Mouse (Mus musculus) forebrain, embryonic 13.5 days (tissue): Measurements from ENCODE around the gene Capza1. TPM values are rescaled to one million over a fixed set of nuclear protein-coding genes. Genes with fewer than 3 reads are reported as not detected.
A peak's percentile ranks its signal among the peaks of the same experiment; 100 is the strongest.
"Not testable (repeated sequence)": the region's sequence is repeated elsewhere in the genome, so short reads cannot be mapped to it uniquely, and the experiment has no call there.

Source experiments
- ATAC-seq: fragments of 200-750 bp; cut with Nextera tagmentation; 2 replicates; pipeline ENCODE4 v1.8.0; 2017
- H3K27ac ChIP-seq: fragments of 300-500 bp; sonication (generic); 2 replicates; pipeline ENCODE4 v1.5.1; 2015; ENCODE audit warnings: inconsistent platforms, mild to moderate bottlenecking, moderate library complexity
- H3K27me3 ChIP-seq: fragments of 300-500 bp; sonication (generic); 2 replicates; pipeline ENCODE4 v1.6.1; 2015; ENCODE audit warnings: mild to moderate bottlenecking, inconsistent platforms
- H3K36me3 ChIP-seq: fragments of 300-500 bp; sonication (generic); 2 replicates; pipeline ENCODE4 v1.6.1; 2015; ENCODE audit warnings: mild to moderate bottlenecking, inconsistent platforms; ENCODE audit not compliant: poor library complexity, severe bottlenecking
- H3K4me1 ChIP-seq: fragments of 300-500 bp; sonication (generic); 2 replicates; pipeline ENCODE4 v1.6.1; 2015; ENCODE audit warnings: inconsistent platforms
- H3K4me2 ChIP-seq: fragments of 300-500 bp; sonication (generic); 2 replicates; pipeline ENCODE4 v1.6.1; 2015; ENCODE audit warnings: inconsistent platforms, mild to moderate bottlenecking, moderate library complexity
- H3K4me3 ChIP-seq: fragments of 300-500 bp; sonication (generic); 2 replicates; pipeline ENCODE4 v1.5.1; 2015; ENCODE audit warnings: mild to moderate bottlenecking, inconsistent platforms
- H3K9ac ChIP-seq: fragments of 300-500 bp; sonication (generic); 2 replicates; pipeline ENCODE4 v1.6.1; 2015; ENCODE audit warnings: mild to moderate bottlenecking, inconsistent platforms
- H3K9me3 ChIP-seq: fragments of 300-500 bp; sonication (generic); replicated peaks from 2 replicates; pipeline ENCODE4 v1.6.1; 2016; ENCODE audit warnings: inconsistent platforms
- WGBS: fragments of 180-500 bp; shearing (Covaris S2); methylation state at CpG from one replicate; pipeline ENCODE4 v1.1.7; 2015; 5-methylcytosine and 5-hydroxymethylcytosine counted together
- polyA plus RNA-seq: library from polyadenylated mRNA; unstranded; fragments of >200 nt; fragmentation: Nextera tagmentation; extraction: Ambion mirVana; gene quantifications from 2 replicates; pipeline ENCODE4 v1.2.1, GENCODE M21; 2015

Capza1 gene
- polyA plus RNA-seq = 180 and 196 TPM in 2 replicates

GRCm38 (mm10) chr3:104863786-104864650 is at the start of gene Capza1, which contains the start of gene St7l:
Gene Capza1, minus strand, starts transcription at chr3:104864505.
Gene St7l, plus strand, starts transcription at chr3:104864005.
- peak; percentile 98 for ATAC-seq

GRCm38 (mm10) chr3:104909195-104909594 is 44.9 kb upstream of the Capza1 start:
- Histone ChIP-seq H3K36me3 (peaks cover 32% of the 10 kb centered on the region), H3K27ac (no peak overlapping the region), H3K9me3 (no peaks in the 10 kb centered on the region), H3K4me2 (no peak overlapping the region), H3K4me3 (no peak overlapping the region), H3K27me3 (no peaks in the 10 kb centered on the region), H3K9ac (no peak overlapping the region), H3K4me1 (no peaks in the 10 kb centered on the region)
- ATAC-seq = no peak
- WGBS = 83% methylated on average over 6 of the region's 6 CpGs

More at GRCm38 (mm10) chr3:104863786-104864650, at the start of gene Capza1, which contains the start of gene St7l:
- no peaks in the 10 kb centered on the region for H3K27me3 ChIP-seq
- peak within 1 kb of the TSS; percentile 93 for H3K27ac ChIP-seq
- peak within 1 kb of the TSS; percentile 86 for H3K4me2 ChIP-seq
- peaks cover 39% of the 10 kb centered on the region for H3K4me1 ChIP-seq
- peak within 1 kb of the TSS; percentile 86 for H3K9ac ChIP-seq
- H3K4me3 ChIP-seq = peak within 1 kb of the TSS; percentile 72
- H3K36me3 ChIP-seq = peaks cover 6% of the 10 kb centered on the region; the same call in 1 of the 2 replicates
- H3K9me3 ChIP-seq = no peaks in the 10 kb centered on the region
- WGBS = 0% methylated on average over 40 of the region's 43 CpGs

GRCm38 (mm10) chr3:104906007-104906406 is 41.7 kb upstream of the Capza1 start:
- 90% methylated on average over 3 of the region's 3 CpGs for whole genome bisulfite sequencing
- no peak overlapping the region for H3K9ac ChIP-seq
- H3K9me3 ChIP-seq = no peaks in the 10 kb centered on the region
- H3K4me2 ChIP-seq = no peak overlapping the region
- H3K4me1 ChIP-seq = no peaks in the 10 kb centered on the region
- H3K36me3 ChIP-seq = peaks cover 36% of the 10 kb centered on the region
- H3K27me3 ChIP-seq = no peaks in the 10 kb centered on the region
- no peak overlapping the region for H3K27ac ChIP-seq
- no peak for ATAC-seq
- no peak overlapping the region for H3K4me3 ChIP-seq

DNA sequence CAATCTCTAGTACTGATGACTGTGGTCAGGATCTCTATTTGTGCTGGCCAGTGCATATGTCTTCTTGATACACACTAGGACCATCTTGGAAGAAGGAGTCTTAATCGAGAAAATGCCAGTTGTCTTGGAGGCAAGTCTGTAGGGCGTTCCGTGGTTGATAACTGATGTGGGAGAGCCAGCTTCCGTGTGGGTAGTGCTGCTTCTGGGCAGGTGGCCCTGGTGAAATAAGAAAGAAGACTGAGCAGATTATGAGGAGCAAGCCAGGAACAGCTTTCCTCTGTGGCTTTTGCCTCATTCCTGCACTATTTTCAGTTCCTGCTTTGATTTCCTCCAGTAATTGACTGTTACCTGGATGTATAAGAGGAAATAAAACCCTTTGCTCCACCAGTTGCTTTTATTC is 41.1 kb upstream of the Capza1 start:
- Histone ChIP-seq H3K9me3 (no peaks in the 10 kb centered on the region), H3K4me2 (no peak overlapping the region), H3K36me3 (peaks cover 33% of the 10 kb centered on the region), H3K27me3 (no peaks in the 10 kb centered on the region), H3K27ac (no peak overlapping the region), H3K9ac (no peak overlapping the region), H3K4me1 (no peaks in the 10 kb centered on the region), H3K4me3 (no peak overlapping the region)
- no peak for ATAC-seq
- WGBS = 97% methylated on average over 4 of the region's 4 CpGs

- WGBS = 93% methylated on average over 4 of the region's 4 CpGs
- Histone ChIP-seq H3K4me3 (no peak overlapping the region), H3K4me1 (peaks cover under 1% of the 10 kb centered on the region), H3K36me3 (peaks cover 46% of the 10 kb centered on the region), H3K27ac (no peak overlapping the region), H3K9ac (no peak overlapping the region), H3K9me3 (no peaks in the 10 kb centered on the region), H3K4me2 (no peak overlapping the region), H3K27me3 (no peaks in the 10 kb centered on the region)
- ATAC-seq = no peak
Observed at GRCm38 (mm10) chr3:104901154-104901553, 36.8 kb upstream of the Capza1 start.

DNA sequence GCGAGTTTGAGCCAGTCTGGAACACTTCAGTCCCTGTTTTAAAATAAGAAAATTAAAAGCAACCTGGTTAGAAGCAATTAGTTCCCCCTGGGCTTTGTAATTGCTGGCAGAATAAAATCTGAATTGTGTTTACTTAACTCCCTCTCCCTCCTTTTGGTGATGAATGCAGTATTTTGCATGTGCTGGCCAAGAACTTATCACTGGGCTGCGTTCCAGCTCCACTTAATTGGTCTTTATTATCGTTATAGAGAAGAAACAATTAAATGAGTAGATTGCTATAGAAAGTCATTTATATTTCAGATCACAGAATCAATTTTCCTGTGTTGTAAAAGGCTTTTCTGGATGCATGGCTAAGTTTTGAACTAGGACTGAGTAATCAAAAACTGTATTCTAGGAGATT is 31.8 kb upstream of the Capza1 start:
- Histone ChIP-seq H3K9me3 (no peaks in the 10 kb centered on the region), H3K4me3 (no peak overlapping the region), H3K27ac (no peak overlapping the region), H3K36me3 (peaks cover 56% of the 10 kb centered on the region), H3K9ac (no peak overlapping the region), H3K27me3 (no peaks in the 10 kb centered on the region), H3K4me2 (no peak overlapping the region), H3K4me1 (peaks cover 5% of the 10 kb centered on the region)
- 50% methylated on average over 3 of the region's 3 CpGs for WGBS
- no peak for ATAC-seq

DNA sequence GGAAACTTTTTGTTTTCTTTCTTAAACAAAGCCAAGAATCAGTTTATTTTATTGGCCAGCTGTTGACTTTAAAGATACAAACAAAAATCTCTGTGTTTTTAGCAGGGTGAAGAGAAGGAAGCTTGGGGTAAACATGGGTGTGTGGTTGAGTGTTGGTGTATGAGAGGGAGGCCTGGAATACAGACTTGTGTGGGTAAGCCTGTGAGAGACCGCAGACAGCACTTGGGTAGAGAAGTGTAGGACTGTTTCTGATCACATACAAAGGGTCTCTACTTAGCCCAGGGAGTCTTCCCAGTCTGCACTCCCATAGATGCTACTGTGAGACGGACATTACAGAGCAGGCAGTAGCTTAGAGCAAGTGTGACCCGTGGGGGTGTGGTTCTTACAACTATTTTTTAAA is 24.3 kb upstream of the Capza1 start:
- peaks cover 59% of the 10 kb centered on the region for H3K36me3 ChIP-seq

DNA sequence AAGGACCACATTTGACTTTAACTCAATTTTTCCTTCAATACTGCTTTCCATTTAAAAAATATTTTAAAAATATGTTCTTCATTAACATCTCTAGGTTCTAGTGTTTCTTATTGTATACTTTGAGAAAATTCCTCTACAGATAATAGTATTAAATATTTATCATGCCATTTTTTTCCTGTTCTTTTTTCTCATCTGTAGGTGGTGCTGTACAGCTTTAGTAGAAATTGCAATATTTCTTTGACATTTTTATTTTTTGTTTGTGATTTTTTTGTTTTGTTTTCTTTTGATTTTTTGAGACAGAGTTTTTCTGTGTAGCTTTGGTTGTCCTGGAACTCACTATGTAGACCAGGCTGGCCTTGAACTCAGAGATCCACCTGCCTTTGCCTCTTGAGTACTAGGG is 5.3 kb upstream of the Capza1 start:
- no peak overlapping the region for H3K27ac ChIP-seq
- peaks cover 12% of the 10 kb centered on the region for H3K4me1 ChIP-seq
- H3K36me3 ChIP-seq = peaks cover 49% of the 10 kb centered on the region
- H3K27me3 ChIP-seq = no peaks in the 10 kb centered on the region
- no peak overlapping the region for H3K9ac ChIP-seq
- no peak overlapping the region for H3K4me2 ChIP-seq
- no peaks in the 10 kb centered on the region for H3K9me3 ChIP-seq
- no peak for ATAC-seq
- no peak overlapping the region for H3K4me3 ChIP-seq

More for the DNA sequence above, 24.3 kb upstream of the Capza1 start:
- Histone ChIP-seq H3K9ac (no peak overlapping the region), H3K4me3 (no peak overlapping the region), H3K4me1 (no peaks in the 10 kb centered on the region), H3K4me2 (no peak overlapping the region), H3K9me3 (no peaks in the 10 kb centered on the region), H3K27ac (no peak overlapping the region), H3K27me3 (no peaks in the 10 kb centered on the region)
- WGBS = 89% methylated on average over 3 of the region's 3 CpGs
- ATAC-seq = no peak

DNA sequence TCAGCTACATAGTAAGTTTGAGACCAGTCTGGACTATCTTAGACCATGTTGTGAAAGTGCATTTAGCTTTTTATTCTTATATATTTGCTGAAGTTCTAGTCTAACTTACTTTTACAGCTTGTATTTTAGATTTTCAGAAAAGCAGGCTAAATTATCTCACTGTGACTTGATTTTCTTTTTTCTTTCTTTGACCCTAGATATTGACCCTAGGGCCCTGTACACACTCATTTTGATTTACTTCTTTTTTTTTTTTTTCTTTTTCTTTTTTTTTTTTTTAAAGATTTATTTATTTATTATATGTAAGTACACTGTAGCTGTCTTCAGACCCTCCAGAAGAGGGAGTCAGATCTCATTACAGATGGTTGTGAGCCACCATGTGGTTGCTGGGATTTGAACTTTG is 2.4 kb upstream of the Capza1 start:
- peak overlapping the region; percentile 72; the same call in 1 of the 2 replicates for H3K4me3 ChIP-seq
- peak overlapping the region; percentile 86; the same call in 1 of the 2 replicates for H3K4me2 ChIP-seq
- H3K4me1 ChIP-seq = peaks cover 31% of the 10 kb centered on the region

DNA sequence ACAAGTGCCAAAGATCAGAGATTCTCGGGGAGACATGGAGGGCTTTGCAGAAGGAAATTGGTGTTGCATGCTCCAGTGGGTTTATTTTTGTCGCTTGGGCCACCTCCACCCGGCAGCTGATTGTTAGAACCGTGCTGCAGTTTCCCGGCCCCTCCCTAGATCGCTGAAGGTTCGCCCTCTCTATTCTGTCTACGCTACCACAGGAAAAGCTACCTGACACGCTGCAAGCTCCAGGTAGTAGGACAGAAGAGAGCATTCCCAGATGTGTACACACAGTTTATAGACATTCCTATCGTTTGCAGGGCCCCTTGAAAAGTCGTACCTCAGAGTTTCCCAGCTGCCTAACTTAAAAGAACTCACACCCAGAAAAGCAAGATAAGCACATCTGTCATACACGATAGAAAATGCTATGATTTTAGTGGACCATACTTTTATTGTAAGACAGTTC is 1.1 kb upstream of the Capza1 start:
- peak; percentile 16; the same call in 1 of the 2 replicates for ATAC-seq
- Histone ChIP-seq H3K9ac (peak overlapping the region; percentile 86), H3K9me3 (no peaks in the 10 kb centered on the region), H3K4me3 (peak overlapping the region; percentile 72), H3K4me1 (peaks cover 39% of the 10 kb centered on the region), H3K36me3 (peaks cover 8% of the 10 kb centered on the region), H3K27ac (peak overlapping the region; percentile 93), H3K27me3 (no peaks in the 10 kb centered on the region), H3K4me2 (peak overlapping the region; percentile 86)
- 1% methylated on average over 12 of the region's 12 CpGs for WGBS

More for the DNA sequence above, 2.4 kb upstream of the Capza1 start:
- not testable (repeated sequence) for H3K9ac ChIP-seq, H3K27ac ChIP-seq, ATAC-seq, H3K9me3 ChIP-seq, H3K27me3 ChIP-seq
- H3K36me3 ChIP-seq = peaks cover 21% of the 10 kb centered on the region

DNA sequence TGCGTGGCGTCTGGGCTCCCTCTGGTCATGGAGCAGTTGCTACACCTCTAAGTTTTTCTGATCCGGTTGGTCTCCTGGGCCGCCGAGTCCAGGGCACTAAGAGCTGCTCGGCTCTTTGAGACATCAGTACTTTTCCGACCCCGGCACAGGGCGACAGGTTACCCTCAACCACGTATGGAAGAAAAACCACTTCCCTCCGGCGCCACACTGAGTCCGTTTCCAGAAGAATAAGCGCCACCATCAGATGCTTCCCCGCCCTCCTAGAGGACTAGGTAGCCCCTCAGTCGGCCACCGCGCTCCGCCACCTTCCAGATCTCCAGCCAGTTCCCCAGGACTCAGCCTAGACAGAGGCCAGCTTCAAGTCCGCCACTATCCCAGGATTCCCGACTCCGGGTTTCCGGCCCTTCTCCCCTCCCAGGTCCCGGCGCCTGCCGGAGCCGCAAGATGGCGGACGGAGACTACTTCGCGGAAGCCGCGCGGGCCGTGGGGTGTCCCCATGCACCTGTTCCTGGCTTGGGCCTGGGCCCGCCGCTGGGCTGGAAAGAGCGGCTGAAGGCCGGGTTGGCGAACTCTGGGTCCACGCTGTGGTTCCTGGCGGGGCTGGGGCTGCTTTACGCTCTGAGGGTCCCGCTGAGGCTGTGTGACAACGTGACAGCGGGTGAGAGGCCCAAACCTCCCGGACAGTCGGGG is 491 bp upstream of the Capza1 start:
- Histone ChIP-seq H3K36me3 (peaks cover 6% of the 10 kb centered on the region; the same call in 1 of the 2 replicates), H3K9ac (peak overlapping the region; percentile 86), H3K4me2 (peak overlapping the region; percentile 86), H3K4me1 (peaks cover 39% of the 10 kb centered on the region), H3K27ac (peak overlapping the region; percentile 93), H3K27me3 (no peaks in the 10 kb centered on the region), H3K9me3 (no peaks in the 10 kb centered on the region), H3K4me3 (peak overlapping the region; percentile 72)
- ATAC-seq = peak; percentile 92
- WGBS = under 1% methylated on average over 44 of the region's 48 CpGs

- H3K9me3 ChIP-seq = no peaks in the 10 kb centered on the region
- no peak overlapping the region for H3K27ac ChIP-seq
- H3K27me3 ChIP-seq = no peaks in the 10 kb centered on the region
- H3K9ac ChIP-seq = no peak overlapping the region
- no peak overlapping the region for H3K4me3 ChIP-seq
- peaks cover 25% of the 10 kb centered on the region for H3K36me3 ChIP-seq
- 100% methylated on average over 1 of the region's 1 CpGs for WGBS
- no peak for ATAC-seq
- H3K4me2 ChIP-seq = no peak overlapping the region
- peaks cover 26% of the 10 kb centered on the region for H3K4me1 ChIP-seq
Observed at GRCm38 (mm10) chr3:104858560-104858959, 5.7 kb downstream of the Capza1 start.
